Comparison of ENCODE assay signal across 10 mouse cellular contexts in genomic region chr16:30515418-30515817, GRCm38 (mm10). TPM values are rescaled to one million over a fixed set of nuclear protein-coding genes. Genes with fewer than 3 reads are reported as not detected.
DNase-seq lines count a peak whose midpoint lies in the region; ATAC-seq and TF ChIP-seq lines count a peak whose summit lies in the region.
"Had no signal": no experiment of that assay in that cellular context is flagged by ENCODE, and none has a peak within 500 bp of the region (broad histone marks: within the 10 kb centered on the region; RNA-seq: fewer than 3 reads in every experiment).

No protein-coding gene starts in this region.

- no peak for TF ChIP-seq POLR2A in heart, adult 2 months (IDR thresholded peaks at IDR 0.05; ENCODE audit: insufficient read depth, low read depth, low read length)

- H3K27me3 ChIP-seq in heart, adult 2 months (ENCODE audit: control insufficient read depth, insufficient read depth, low read length): no peaks in the 10 kb centered on the region
- H3K27me3 ChIP-seq in lung, postnatal 0 days (replicated peaks; ENCODE audit: insufficient read depth, low read length): no peaks in the 10 kb centered on the region
- H3K27me3 ChIP-seq in stomach, postnatal 0 days (ENCODE audit: control insufficient read depth, insufficient read depth, low read length): no peaks in the 10 kb centered on the region
- H3K27me3 ChIP-seq: heart, embryonic 12.5 days; Patski had no signal

- no peak for TF ChIP-seq EP300 in heart, adult 2 months (IDR thresholded peaks at IDR 0.05; ENCODE audit: insufficient read depth, low read depth, low read length)
- no peak for TF ChIP-seq EP300 in lung, postnatal 0 days (IDR thresholded peaks at IDR 0.05)
- TF ChIP-seq EP300 in stomach, postnatal 0 days (optimal IDR thresholded peaks at IDR 0.05): no peak

- no peak overlapping the region for H3K9ac ChIP-seq in heart, adult 2 months (ENCODE audit: low read depth, low read length)
- H3K9ac ChIP-seq in lung, postnatal 0 days (replicated peaks; ENCODE audit: low read depth): no peak overlapping the region
- H3K9ac ChIP-seq in ES-E14 (ENCODE audit: insufficient read depth, low read depth, low read length, poor library complexity, severe bottlenecking): no peak overlapping the region
- no peak overlapping the region for H3K9ac ChIP-seq in stomach, postnatal 0 days (ENCODE audit: low read length)
- H3K9ac ChIP-seq: heart, embryonic 12.5 days had no signal

- no peak overlapping the region for H3K27ac ChIP-seq in heart, adult 2 months
- no peak overlapping the region for H3K27ac ChIP-seq in lung, postnatal 0 days (ENCODE audit: low read length)
- H3K27ac ChIP-seq in ES-E14 (ENCODE audit: insufficient read depth, low read depth, low read length, poor library complexity, severe bottlenecking): no peak overlapping the region
- H3K27ac ChIP-seq in stomach, postnatal 0 days (replicated peaks): no peak overlapping the region

- H3K4me1 ChIP-seq in heart, adult 2 months (ENCODE audit: control insufficient read depth, insufficient read depth, low read length): peaks cover 15% of the 10 kb centered on the region
- H3K4me1 ChIP-seq in lung, postnatal 0 days (ENCODE audit: insufficient read depth, low read depth, low read length): peaks cover 14% of the 10 kb centered on the region
- peaks cover 7 to 18% of the 10 kb centered on the region in 2 experiments; a peak in 3 of 4 replicates for H3K4me1 ChIP-seq in ES-E14 (ENCODE audit: control insufficient read depth in 2 of 2, insufficient read depth in 2 of 2, low read length in 2 of 2, poor library complexity in 1 of 2)
- peaks cover 22% of the 10 kb centered on the region for H3K4me1 ChIP-seq in stomach, postnatal 0 days (replicated peaks; ENCODE audit: control insufficient read depth, insufficient read depth)

- in situ Hi-C loops in ES-E14 (cut with MboI; ENCODE audit: low sequenced_read_pairs in 2 of 2, unreplicated experiment in 2 of 2): loop anchor here in 1 of 2 experiments (10.0 kb wide), 1 partner anchor 261 kb away; no protein-coding TSS in a partner anchor

- no peak overlapping the region for H3K4me2 ChIP-seq in lung, postnatal 0 days (replicated peaks; ENCODE audit: low read depth, low read length)
- H3K4me2 ChIP-seq in stomach, postnatal 0 days (replicated peaks; ENCODE audit: low read depth): no peak overlapping the region
- H3K4me2 ChIP-seq: heart, embryonic 12.5 days had no signal

- H3K36me3 ChIP-seq in heart, adult 2 months (ENCODE audit: control insufficient read depth, insufficient read depth, low read length): no peaks in the 10 kb centered on the region
- no peaks in the 10 kb centered on the region for H3K36me3 ChIP-seq in lung, postnatal 0 days (ENCODE audit: insufficient read depth, low read length)
- no peaks in the 10 kb centered on the region for H3K36me3 ChIP-seq in ES-E14 (ENCODE audit: control insufficient read depth, insufficient read depth, low read length, poor library complexity, severe bottlenecking)
- no peaks in the 10 kb centered on the region for H3K36me3 ChIP-seq in stomach, postnatal 0 days (ENCODE audit: control insufficient read depth, insufficient read depth, low read length)

- ATAC-seq in lung, postnatal 0 days: no peak
- no peak for ATAC-seq in stomach, postnatal 0 days (ENCODE audit: low FRiP score, low TSS enrichment)
- ATAC-seq: Patski had no signal

- no peaks in the 10 kb centered on the region for H3K9me3 ChIP-seq in lung, postnatal 0 days (ENCODE audit: low read length)
- H3K9me3 ChIP-seq in ES-E14 (ENCODE audit: control insufficient read depth, insufficient read depth, low read depth, low read length): no peaks in the 10 kb centered on the region
- no peaks in the 10 kb centered on the region for H3K9me3 ChIP-seq in stomach, postnatal 0 days (ENCODE audit: control insufficient read depth, low read length)

- DNase-seq in heart, adult 2 months: no peak
- no peak for DNase-seq in heart, adult 9 months (ENCODE audit: low spot score in 2 of 2)
- no peak for DNase-seq in lung, postnatal 0 days (ENCODE audit: low spot score)
- DNase-seq in lung, postnatal 4 days: no peak
- DNase-seq in ES-E14 (ENCODE audit: low read depth, low spot score): peak; percentile 51
- DNase-seq in stomach, postnatal 0 days (ENCODE audit: low spot score): peak; percentile 54
- DNase-seq in c-Kit-positive CD71-positive TER-119-positive erythroid progenitor cells, embryonic 14.5 days (ENCODE audit: low spot score): no peak
- no peak for DNase-seq in layer of hippocampus, adult 9-11 months

- no peaks in the 10 kb centered on the region for H3K79me2 ChIP-seq in heart, adult 2 months (replicated peaks; ENCODE audit: control insufficient read depth, insufficient read depth, low read length)

- WGBS in heart, adult 2 months: 84% methylated on average over 12 of the region's 12 CpGs
- WGBS in lung, postnatal 0 days: 67% methylated on average over 12 of the region's 12 CpGs
- 69% methylated on average over 12 of the region's 12 CpGs for WGBS in stomach, postnatal 0 days

- H3K4me3 ChIP-seq in heart, adult 2 months: no peak overlapping the region
- no peak overlapping the region for H3K4me3 ChIP-seq in lung, postnatal 0 days (ENCODE audit: low read depth, low read length)
- no peak overlapping the region for H3K4me3 ChIP-seq in ES-E14 (ENCODE audit: insufficient read depth in 1 of 2, low read depth in 1 of 2, low read length in 2 of 2, poor library complexity in 1 of 2, severe bottlenecking in 1 of 2)
- H3K4me3 ChIP-seq in stomach, postnatal 0 days (ENCODE audit: low read depth, low read length): no peak overlapping the region
- H3K4me3 ChIP-seq: heart, embryonic 12.5 days had no signal

- peak; percentile 65 for TF ChIP-seq CTCF in heart, adult 2 months (IDR thresholded peaks at IDR 0.05)
- TF ChIP-seq CTCF in lung, postnatal 0 days (IDR thresholded peaks at IDR 0.05): peak; percentile 62
- peak; percentile 71 for TF ChIP-seq CTCF in stomach, postnatal 0 days (IDR thresholded peaks at IDR 0.05; ENCODE audit: low read depth)

- intact Hi-C loops in heart, adult 2 months (cut with DNase I): no loop called here

TF ChIP-seq in ES-E14, 5 proteins besides CTCF, POLR2A, EP300 and RAD21:
- no peak for TF ChIP-seq CHD2 (IDR thresholded peaks at IDR 0.05; ENCODE audit: low read depth, low read length)
- TF ChIP-seq ZC3H11A (IDR thresholded peaks at IDR 0.05; ENCODE audit: borderline replicate concordance, low read depth, low read length): peak; percentile 69
- TF ChIP-seq HCFC1 (IDR thresholded peaks at IDR 0.05; ENCODE audit: borderline replicate concordance, insufficient read depth, low read length): no peak
- TF ChIP-seq MAFK (IDR thresholded peaks at IDR 0.05; ENCODE audit: insufficient read depth, low read depth, low read length): no peak

RNA-seq across cellular contexts. Expression of gene Tmem44, which starts 35.2 kb away (rescaled TPM):
- total RNA-seq in heart, adult 2 months (2021): 1 to 10 TPM; 4.4 to 5.8 TPM
- polyA plus RNA-seq in heart, adult 2 months (2012; rRNA removed): 9.8 and 12.0 TPM in 2 replicates
- polyA plus RNA-seq in lung, postnatal 0 days (2015; fragmentation: Nextera tagmentation; extraction: Ambion mirVana): 17.9 and 21.0 TPM in 2 replicates
- 4.2 and 9.2 TPM in 2 replicates for total RNA-seq in ES-E14 (2012; rRNA removed)
- polyA plus RNA-seq in stomach, postnatal 0 days (2015; fragmentation: Nextera tagmentation; extraction: Ambion mirVana): 3.5 and 4.3 TPM in 2 replicates

Comparison
In these comparisons a context has a peak if more than half of its experiments do, and no peak if none do; other contexts are left out.
1. DNase-seq: peak in ES-E14 (single experiment) and stomach, postnatal 0 days (single experiment); none in heart, adult 2 months (0 of 2), heart, adult 9 months (0 of 2), lung, postnatal 0 days (single experiment), lung, postnatal 4 days (0 of 2), c-Kit-positive CD71-positive TER-119-positive erythroid progenitor cells, embryonic 14.5 days (single experiment) and layer of hippocampus, adult 9-11 months (single experiment).
2. Peak in every context shown above with its lines, with median percentiles within 50 percentile points of each other: CTCF ChIP-seq.